Mouse (Mus musculus) left cerebral cortex, adult 11 months (tissue): ENCODE measurements around the gene Pitpnb.
A peak's percentile ranks its signal among the peaks of the same experiment; 100 is the strongest.

Experiments used
- DNase-seq: peaks from one replicate; pipeline ENCODE4 v3.0.0; 2022; ENCODE audit warnings: low spot score

Pitpnb gene

DNA sequence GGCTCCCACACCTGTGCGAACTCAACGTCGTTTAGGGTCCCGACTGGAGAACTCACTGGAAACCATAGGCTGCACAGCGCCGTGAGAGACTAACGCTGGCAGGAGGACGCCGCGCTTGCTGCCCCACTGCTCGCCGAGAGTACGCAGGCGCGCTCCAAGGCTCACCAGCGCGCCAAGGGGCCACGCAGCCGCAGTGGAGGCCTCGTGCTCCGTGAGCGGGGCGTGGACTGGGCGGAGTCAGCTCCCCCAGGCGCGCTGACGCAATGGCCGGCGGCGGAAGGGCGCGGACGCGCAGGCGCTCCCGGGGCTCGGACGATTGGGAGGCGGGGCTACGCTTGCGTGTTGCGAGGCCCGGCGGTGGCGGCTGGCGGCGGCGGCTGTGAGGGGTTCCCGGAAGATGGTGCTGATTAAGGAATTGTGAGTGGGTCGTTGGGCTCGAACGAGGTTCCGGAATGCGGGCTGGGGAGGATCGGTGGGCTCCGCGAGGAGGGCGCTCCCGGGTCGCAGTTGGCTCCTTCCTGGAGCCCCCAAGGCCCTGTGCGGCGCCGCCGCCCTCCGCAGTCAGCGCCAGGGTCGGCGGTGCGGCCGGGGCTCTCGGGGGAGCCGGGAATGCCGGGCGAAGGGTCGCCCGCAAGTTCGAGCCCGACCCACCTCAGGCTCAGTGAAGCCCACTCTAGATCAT is at the start of gene Pitpnb:
Gene Pitpnb (plus strand): TSS at position 347 of the 682 bp plus-strand sequence.
- peak; percentile 96 for DNase-seq

DNA sequence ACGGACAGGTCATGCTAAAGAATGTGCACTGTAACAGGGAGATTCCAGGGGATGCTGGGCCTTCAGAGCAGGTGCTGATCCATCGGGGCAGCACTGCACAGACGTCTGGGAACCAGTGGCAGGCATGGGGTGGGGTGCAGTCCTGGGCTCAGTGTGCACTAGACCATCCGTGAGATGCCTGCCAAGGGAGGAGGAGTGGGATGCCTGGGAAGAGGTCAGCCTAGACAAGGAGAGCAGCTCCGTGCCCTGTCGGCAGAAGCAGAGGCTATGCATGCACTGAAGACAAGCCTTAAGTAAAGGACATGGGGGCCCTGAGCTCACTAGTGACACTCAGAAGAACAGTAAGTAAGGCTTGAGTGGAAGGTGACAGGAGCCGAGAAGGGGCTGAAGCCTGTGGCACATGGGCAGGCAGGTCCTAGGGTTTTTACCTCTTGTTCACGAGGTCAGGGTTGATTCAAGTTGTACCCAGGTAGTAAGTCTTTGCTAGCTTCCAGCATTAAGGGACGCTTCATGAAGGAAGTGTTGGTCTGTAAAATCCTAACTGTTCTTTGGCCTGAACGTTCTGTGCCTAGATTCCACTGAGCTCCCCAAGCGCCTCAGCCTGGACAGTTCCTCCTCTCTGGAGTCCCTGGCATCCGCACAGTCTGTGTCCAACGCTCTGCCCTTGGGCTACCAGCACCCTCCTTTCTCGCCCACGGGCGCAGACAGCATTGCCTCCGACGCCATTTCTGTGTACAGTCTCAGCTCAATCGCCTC is 46.0 kb upstream of the Pitpnb start:
- DNase-seq, result no peak

DNA sequence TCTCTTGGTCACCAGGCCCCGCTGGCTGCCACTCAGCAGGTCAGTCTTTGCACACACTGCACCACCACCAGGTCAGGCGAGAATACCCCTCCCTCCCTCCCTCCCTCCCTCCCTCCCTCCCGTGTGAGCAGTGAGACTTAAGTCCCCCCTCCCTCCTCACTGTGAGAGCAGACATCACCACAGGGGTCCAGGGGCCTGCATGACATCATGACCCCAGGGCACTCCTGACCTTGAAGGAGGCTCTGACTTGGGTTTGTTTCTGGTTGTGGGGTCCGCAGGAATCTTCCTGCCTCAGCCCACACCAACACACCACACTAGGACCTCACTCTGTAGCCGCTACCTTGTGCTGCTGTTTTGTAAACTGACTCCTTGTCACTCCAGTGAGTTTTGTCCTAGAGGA is 43.0 kb upstream of the Pitpnb start:
- DNase-seq, result no peak

DNA sequence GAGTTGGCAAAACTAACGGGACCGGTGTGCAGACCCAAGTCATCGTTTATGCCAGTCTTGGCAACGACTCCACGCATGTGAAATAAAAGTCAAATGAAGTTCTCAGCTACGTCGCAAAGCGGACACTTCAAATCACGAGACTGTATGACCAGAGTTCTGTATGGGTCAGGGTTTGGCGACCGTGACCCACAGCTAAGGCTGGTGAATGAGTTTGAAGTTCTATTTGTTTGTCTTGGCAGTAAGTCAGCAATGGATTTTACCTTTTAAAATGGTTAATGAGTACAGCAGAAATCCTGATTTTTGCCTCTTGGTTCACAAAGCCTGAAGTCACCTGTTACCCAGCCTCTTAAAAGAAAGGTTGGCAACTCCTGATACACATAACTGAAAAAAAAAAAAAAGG is 42.1 kb upstream of the Pitpnb start:
- DNase-seq, result no peak

GRCm38 (mm10) chr5:111290071-111290470 is 40.5 kb upstream of the Pitpnb start:
- DNase-seq, result no peak

GRCm38 (mm10) chr5:111291639-111292038 is 38.9 kb upstream of the Pitpnb start:
- DNase-seq, result peak; percentile 65

- no peak for DNase-seq
Observed at GRCm38 (mm10) chr5:111297801-111298200, 32.8 kb upstream of the Pitpnb start.

DNA sequence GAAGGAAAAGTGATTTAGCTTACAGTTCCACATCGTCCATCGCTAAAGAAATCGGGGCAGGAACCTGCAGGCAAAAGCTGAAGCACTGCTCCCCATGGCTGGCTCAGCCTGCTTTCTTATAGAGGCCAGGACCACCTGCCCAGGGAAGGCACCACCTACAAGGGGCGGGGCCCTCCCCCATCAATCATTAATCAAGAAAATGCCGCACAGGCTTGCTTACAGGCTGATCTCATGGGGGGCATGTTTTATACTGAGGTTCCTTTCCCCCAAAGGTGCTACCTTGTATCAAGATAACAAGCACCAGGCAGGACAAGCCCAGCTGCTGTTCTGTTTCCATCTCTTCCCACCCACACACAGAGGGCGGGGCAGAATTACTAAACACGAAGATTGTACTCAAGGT is 31.9 kb upstream of the Pitpnb start:
- DNase-seq, result no peak

DNA sequence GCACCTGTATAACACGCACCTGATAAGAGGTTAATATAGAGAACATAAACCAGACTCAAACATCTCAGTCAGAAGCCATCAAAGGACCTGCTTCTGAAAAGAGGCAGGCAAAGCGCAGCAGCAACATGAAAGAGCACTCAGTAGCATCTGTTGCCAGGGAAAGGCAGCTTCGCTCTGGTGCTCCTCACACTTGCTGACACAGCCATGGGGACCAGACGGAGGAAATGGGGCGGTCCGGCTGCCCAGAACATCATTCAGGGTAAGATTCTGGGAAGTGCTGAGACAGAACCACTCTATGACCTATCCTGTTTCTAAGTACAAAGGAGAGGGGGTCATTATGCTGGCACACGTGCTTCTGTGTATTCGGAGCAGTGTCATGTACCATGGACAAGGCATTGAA is 29.8 kb upstream of the Pitpnb start:
- DNase-seq, result no peak

GRCm38 (mm10) chr5:111301736-111302135 is 28.8 kb upstream of the Pitpnb start:
- DNase-seq, result no peak

DNA sequence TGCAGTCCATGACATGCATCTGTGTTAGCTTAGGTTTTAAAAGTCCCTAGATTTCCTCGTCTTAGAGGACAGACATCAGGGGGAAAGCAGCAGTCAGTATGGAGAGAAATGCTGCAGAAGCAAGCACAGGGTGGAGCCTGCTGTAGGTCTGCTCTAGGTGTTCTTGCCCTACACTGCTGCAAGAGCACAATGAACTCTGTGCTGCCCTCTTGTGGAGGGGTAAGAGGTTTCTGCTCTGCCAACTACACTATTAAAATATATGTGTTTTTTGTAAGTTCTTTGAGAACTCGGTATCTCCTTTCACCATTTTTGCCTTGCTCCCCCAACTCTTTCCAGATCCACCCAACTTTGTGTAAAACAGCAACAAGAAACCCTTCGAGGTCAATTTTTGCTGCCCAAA is 25.8 kb upstream of the Pitpnb start:
- no peak for DNase-seq

DNA sequence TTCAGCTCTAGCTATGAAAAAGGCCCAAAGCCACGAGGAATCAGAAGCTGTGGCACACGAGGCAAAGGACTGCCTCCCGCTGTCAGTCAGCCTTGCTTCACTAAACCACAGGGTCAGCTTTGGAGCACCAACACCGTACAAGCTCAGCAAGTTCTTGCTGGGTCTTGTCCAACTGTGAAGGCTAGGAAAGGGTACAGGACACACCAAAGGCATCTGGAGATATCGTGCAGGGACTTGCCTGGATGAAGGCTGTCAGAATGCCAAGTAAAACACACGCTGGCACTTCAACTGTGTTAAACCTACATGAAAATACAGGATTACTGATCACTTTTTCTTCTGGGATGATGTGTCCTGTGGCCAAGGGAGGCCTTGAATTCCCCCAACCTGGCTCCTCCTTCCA is 20.4 kb upstream of the Pitpnb start:
- DNase-seq, result no peak

DNA sequence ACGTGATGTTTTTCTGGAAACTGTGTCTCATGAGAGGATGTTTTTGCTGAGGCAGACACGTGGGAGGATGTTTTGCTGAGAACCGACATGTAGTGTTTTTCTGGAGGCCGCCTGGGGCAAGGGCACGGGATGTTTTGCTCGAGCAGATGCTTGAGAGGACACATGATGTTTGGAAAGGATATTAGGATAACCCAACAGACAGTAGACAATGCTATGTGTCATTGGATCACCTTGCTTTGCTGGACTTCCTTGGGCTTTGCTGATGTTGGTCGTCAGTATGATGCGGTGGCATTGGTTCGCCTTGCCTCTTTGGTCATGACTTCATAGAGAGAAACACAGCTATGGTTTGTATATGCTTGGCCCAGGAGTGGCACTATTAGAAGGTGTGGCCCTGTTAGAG is 16.7 kb upstream of the Pitpnb start:
- no peak for DNase-seq

GRCm38 (mm10) chr5:111315061-111315460 is 15.5 kb upstream of the Pitpnb start:
- DNase-seq, result no peak

- no peak for DNase-seq
Observed at GRCm38 (mm10) chr5:111317526-111317925, 13.0 kb upstream of the Pitpnb start.

DNA sequence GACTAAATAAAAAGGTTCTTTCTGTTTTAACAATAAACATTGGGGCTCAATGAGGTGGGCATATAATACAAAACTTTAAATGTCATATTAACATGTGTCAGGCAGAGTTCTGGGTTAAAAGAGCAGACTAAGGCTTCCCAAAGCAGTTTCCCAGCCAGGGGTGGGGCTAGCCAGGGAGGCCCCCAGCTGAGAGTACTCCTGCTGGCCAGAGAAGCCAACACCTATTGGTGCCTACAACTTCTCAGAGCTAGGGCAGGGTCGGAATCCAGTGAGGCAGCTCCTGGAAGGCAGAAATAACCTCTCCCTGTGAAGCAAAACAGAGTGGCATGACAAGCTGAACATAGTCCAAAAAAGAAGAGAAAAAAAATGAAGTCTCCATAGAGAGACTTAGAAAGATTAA is 11.6 kb upstream of the Pitpnb start:
- no peak for DNase-seq

- DNase-seq, result no peak
Observed at GRCm38 (mm10) chr5:111325813-111326212, 4.8 kb upstream of the Pitpnb start.

GRCm38 (mm10) chr5:111327420-111327819 is 3.1 kb upstream of the Pitpnb start:
- DNase-seq, result no peak

- no peak for DNase-seq
Observed at GRCm38 (mm10) chr5:111329782-111330416, 664 bp upstream of the Pitpnb start.

DNA sequence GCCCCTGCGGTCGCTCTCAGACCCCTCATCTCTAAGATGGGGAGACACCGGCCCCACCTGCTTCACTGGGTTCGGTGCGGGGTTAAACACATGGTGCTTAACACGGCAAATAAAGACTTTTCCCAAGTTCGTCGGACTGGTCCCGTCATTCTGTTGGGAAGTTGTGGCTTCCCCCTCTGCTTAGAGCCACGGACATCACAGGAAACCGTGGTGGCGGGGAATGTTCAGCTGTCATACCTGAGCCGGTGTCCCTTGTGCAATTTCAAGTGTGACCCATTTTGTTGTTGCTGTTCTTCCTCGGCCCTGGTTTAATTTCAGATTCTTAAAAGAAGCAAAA is 504 bp downstream of the Pitpnb start:
- no peak for DNase-seq

DNA sequence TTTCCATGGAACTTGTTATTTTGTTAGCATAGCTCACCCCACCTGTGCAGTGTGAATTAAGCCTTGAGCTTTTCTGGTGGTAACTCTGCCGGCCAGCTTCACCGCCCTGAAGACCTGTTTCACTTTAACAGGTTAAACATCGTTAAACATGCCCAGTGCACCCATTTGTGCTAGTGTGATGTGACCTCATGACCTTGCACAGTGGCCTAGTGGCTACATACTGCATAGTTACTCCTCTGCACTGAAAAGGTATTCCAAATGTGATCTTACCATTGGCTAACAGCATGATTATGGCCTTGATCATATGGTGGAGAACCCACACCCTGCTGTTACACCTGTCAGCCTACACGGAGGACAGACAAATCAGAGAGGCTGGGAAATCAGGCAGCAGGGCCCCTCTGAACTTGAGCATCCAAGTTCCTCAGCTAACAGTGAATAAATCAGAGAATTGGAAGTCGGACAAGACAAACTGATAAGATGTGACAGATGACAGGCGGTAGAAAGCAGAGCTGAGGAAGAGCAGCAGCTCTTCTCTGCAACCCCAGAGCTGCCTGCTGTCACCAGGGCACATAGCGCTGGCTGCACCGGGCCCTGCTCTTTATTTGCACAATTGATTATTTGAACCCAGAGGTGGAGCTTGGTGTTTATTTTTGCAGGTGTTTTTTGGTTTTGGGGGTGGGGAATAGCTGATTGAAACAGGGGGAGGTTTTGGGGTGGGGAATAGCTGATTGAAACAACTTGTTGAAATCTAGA is 5.6 kb downstream of the Pitpnb start:
- DNase-seq, result no peak

- DNase-seq, result no peak
Observed at GRCm38 (mm10) chr5:111341609-111342008, 11.0 kb downstream of the Pitpnb start.
